Comparison of ENCODE assay signal across 16 mouse cellular contexts in the genomic region with DNA sequence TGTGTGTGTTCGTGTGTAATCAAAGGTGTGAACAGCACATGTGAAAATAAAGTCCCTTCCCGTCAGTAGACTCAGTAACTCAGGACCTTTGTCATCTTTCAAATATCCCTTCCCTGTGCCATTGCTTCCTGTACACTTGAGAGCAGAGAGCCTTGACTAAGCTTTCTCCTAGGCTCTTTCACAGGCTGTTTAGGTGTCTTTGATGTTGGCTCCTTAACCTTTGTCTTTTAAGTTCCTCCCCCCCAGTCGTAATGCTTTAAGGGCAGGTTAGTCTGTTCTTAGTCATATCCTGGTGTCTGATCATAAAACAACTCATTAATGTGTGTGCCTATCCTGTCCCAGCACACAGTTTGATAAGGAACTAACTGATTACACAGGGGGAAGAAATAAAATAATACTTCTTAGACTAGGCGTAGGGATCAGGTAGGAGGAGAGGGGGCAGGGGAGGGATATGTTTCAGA. TPM values are rescaled to one million over a fixed set of nuclear protein-coding genes. Genes with fewer than 3 reads are reported as not detected.
DNase-seq lines count a peak whose midpoint lies in the region; ATAC-seq and TF ChIP-seq lines count a peak whose summit lies in the region.
"Had no signal": no experiment of that assay in that cellular context is flagged by ENCODE, and none has a peak within 500 bp of the region (broad histone marks: within the 10 kb centered on the region; RNA-seq: fewer than 3 reads in every experiment).

No protein-coding gene starts in this region.

- H3K9me3 ChIP-seq in intestine, embryonic 15.5 days: no peaks in the 10 kb centered on the region
- H3K9me3 ChIP-seq in forebrain, embryonic 11.5 days (ENCODE audit: control insufficient read depth, low read length): no peaks in the 10 kb centered on the region
- no peaks in the 10 kb centered on the region for H3K9me3 ChIP-seq in hindbrain, postnatal 0 days (ENCODE audit: low read length)
- H3K9me3 ChIP-seq: forebrain, embryonic 10.5 days; heart, embryonic 13.5 days; liver, embryonic 13.5 days; megakaryocyte, embryonic 14.5 days had no signal

- ATAC-seq in intestine, embryonic 15.5 days: peak; percentile 87
- ATAC-seq in forebrain, embryonic 11.5 days (replicated peaks; ENCODE audit: low FRiP score): no peak
- ATAC-seq in hindbrain, postnatal 0 days: no peak
- ATAC-seq: Patski had no signal

- H3K27ac ChIP-seq in intestine, embryonic 15.5 days: peak overlapping the region; percentile 40
- no peak overlapping the region for H3K27ac ChIP-seq in forebrain, embryonic 11.5 days (ENCODE audit: low read depth, low read length)
- H3K27ac ChIP-seq in hindbrain, postnatal 0 days: no peak overlapping the region
- H3K27ac ChIP-seq: forebrain, embryonic 10.5 days; heart, embryonic 13.5 days; liver, embryonic 13.5 days had no signal

- peak; percentile 67 for DNase-seq in 416B (ENCODE audit: low read depth)
- DNase-seq in CD4-positive, CD25-positive, alpha-beta regulatory T cell, adult 2 months (ENCODE audit: low read depth, low spot score): peak; percentile 83
- peak; percentile 48 to 72 for DNase-seq in natural killer cell, adult 2 months (ENCODE audit: low spot score in 2 of 2)
- DNase-seq in forebrain, embryonic 11.5 days (ENCODE audit: low spot score): no peak
- DNase-seq in hindbrain, postnatal 0 days (ENCODE audit: low spot score): no peak
- DNase-seq in retina, embryonic 14.5 days (ENCODE audit: low spot score): no peak
- DNase-seq: cerebellum, adult 18-20 months; kidney, adult 8-10 months; left cerebral cortex, postnatal 4 days; liver, embryonic 13.5 days; right cerebral cortex, postnatal 4 days had no signal

- 46% methylated on average over 4 of the region's 4 CpGs for WGBS in intestine, embryonic 15.5 days
- WGBS in forebrain, embryonic 11.5 days: 70% methylated on average over 4 of the region's 4 CpGs
- WGBS in hindbrain, postnatal 0 days: 72% methylated on average over 4 of the region's 4 CpGs

- H3K36me3 ChIP-seq in intestine, embryonic 15.5 days: no peaks in the 10 kb centered on the region
- no peaks in the 10 kb centered on the region for H3K36me3 ChIP-seq in forebrain, embryonic 11.5 days (ENCODE audit: control insufficient read depth, insufficient read depth, low read length)
- H3K36me3 ChIP-seq in hindbrain, postnatal 0 days (ENCODE audit: insufficient read depth, low read length): no peaks in the 10 kb centered on the region
- H3K36me3 ChIP-seq: forebrain, embryonic 10.5 days; heart, embryonic 13.5 days; liver, embryonic 13.5 days had no signal

- H3K4me2 ChIP-seq in intestine, embryonic 15.5 days (replicated peaks): no peak overlapping the region
- no peak overlapping the region for H3K4me2 ChIP-seq in forebrain, embryonic 11.5 days (ENCODE audit: low read depth, low read length, severe bottlenecking)
- H3K4me2 ChIP-seq in hindbrain, postnatal 0 days (ENCODE audit: low read depth, low read length): no peak overlapping the region
- H3K4me2 ChIP-seq: heart, embryonic 13.5 days; liver, embryonic 13.5 days had no signal

- H3K9ac ChIP-seq in intestine, embryonic 15.5 days: no peak overlapping the region
- H3K9ac ChIP-seq in forebrain, embryonic 11.5 days (ENCODE audit: low read length): no peak overlapping the region
- H3K9ac ChIP-seq in hindbrain, postnatal 0 days (replicated peaks; ENCODE audit: low read length): no peak overlapping the region
- H3K9ac ChIP-seq: heart, embryonic 13.5 days; liver, embryonic 13.5 days had no signal

- 0 out of 2 replicates have a peak, but pooled peaks cover 5% of the 10 kb centered on the region for H3K4me1 ChIP-seq in intestine, embryonic 15.5 days (replicated peaks)
- H3K4me1 ChIP-seq in forebrain, embryonic 11.5 days (replicated peaks; ENCODE audit: control insufficient read depth, insufficient read depth, low read length): no peaks in the 10 kb centered on the region
- H3K4me1 ChIP-seq in hindbrain, postnatal 0 days (ENCODE audit: insufficient read depth, low read length): no peaks in the 10 kb centered on the region

- no peak for TF ChIP-seq CTCF in hindbrain, postnatal 0 days (IDR thresholded peaks at IDR 0.05; ENCODE audit: low read depth)

- H3K27me3 ChIP-seq in intestine, embryonic 15.5 days (replicated peaks): no peaks in the 10 kb centered on the region
- H3K27me3 ChIP-seq in forebrain, embryonic 11.5 days (ENCODE audit: control insufficient read depth, insufficient read depth, low read length): no peaks in the 10 kb centered on the region
- H3K27me3 ChIP-seq in hindbrain, postnatal 0 days (ENCODE audit: insufficient read depth, low read length): no peaks in the 10 kb centered on the region
- H3K27me3 ChIP-seq: heart, embryonic 13.5 days; liver, embryonic 13.5 days; megakaryocyte, embryonic 14.5 days; Patski had no signal

- H3K4me3 ChIP-seq in intestine, embryonic 15.5 days (replicated peaks): no peak overlapping the region
- no peak overlapping the region for H3K4me3 ChIP-seq in forebrain, embryonic 11.5 days (ENCODE audit: low read depth, low read length)
- no peak overlapping the region for H3K4me3 ChIP-seq in hindbrain, postnatal 0 days (ENCODE audit: low read length)
- H3K4me3 ChIP-seq: forebrain, embryonic 10.5 days; heart, embryonic 13.5 days; liver, embryonic 13.5 days; megakaryocyte, embryonic 14.5 days had no signal

RNA-seq across cellular contexts. Expression of a gene that starts 28.4 kb away (rescaled TPM):
- polyA plus RNA-seq in intestine, embryonic 15.5 days (2015; fragmentation: Nextera tagmentation; extraction: Ambion mirVana): 5.9 and 6.3 TPM in 2 replicates
- 6.6 and 7.3 TPM in 2 replicates for polyA plus RNA-seq in forebrain, embryonic 11.5 days (2014; fragmentation: Nextera tagmentation; extraction: Ambion mirVana)
- 49.3 and 63.3 TPM in 2 replicates for total RNA-seq in hindbrain, postnatal 0 days (2014; rRNA removed)
- 13.3 and 14.8 TPM in 2 replicates for polyA plus RNA-seq in hindbrain, postnatal 0 days (2015; fragmentation: Nextera tagmentation; extraction: Ambion mirVana)

Comparison
In these comparisons a context has a peak if more than half of its experiments do, and no peak if none do; other contexts are left out.
1. DNase-seq: peak in 416B (single experiment), CD4-positive, CD25-positive, alpha-beta regulatory T cell, adult 2 months (single experiment) and natural killer cell, adult 2 months (2 of 2); none in forebrain, embryonic 11.5 days (single experiment), hindbrain, postnatal 0 days (single experiment) and retina, embryonic 14.5 days (single experiment).